21 mouse cellular contexts compared by ENCODE assay signal in genomic region chr3:29862437-29862836, GRCm38 (mm10).
"Had no signal": no experiment of that assay in that cellular context is flagged by ENCODE, and none has a peak within 500 bp of the region (broad histone marks: within the 10 kb centered on the region; RNA-seq: fewer than 3 reads in every experiment).

No protein-coding gene starts in this region.

- H3K9ac ChIP-seq: limb, embryonic 15.5 days; liver, embryonic 13.5 days; liver, embryonic 15.5 days; midbrain, embryonic 12.5 days; neural tube, embryonic 13.5 days; neural tube, embryonic 15.5 days had no signal

- H3K27me3 ChIP-seq: limb, embryonic 15.5 days; liver, embryonic 13.5 days; liver, embryonic 15.5 days; midbrain, embryonic 12.5 days; neural tube, embryonic 13.5 days; neural tube, embryonic 15.5 days had no signal

- H3K36me3 ChIP-seq: limb, embryonic 15.5 days; liver, embryonic 13.5 days; liver, embryonic 15.5 days; midbrain, embryonic 10.5 days; midbrain, embryonic 12.5 days; neural tube, embryonic 13.5 days; neural tube, embryonic 15.5 days had no signal

- H3K4me1 ChIP-seq: limb, embryonic 15.5 days; liver, embryonic 13.5 days; liver, embryonic 15.5 days; midbrain, embryonic 10.5 days; midbrain, embryonic 12.5 days; neural tube, embryonic 13.5 days; neural tube, embryonic 15.5 days had no signal

- ATAC-seq: midbrain, embryonic 16.5 days had no signal

- H3K4me3 ChIP-seq: limb, embryonic 15.5 days; liver, embryonic 13.5 days; liver, embryonic 15.5 days; midbrain, embryonic 10.5 days; midbrain, embryonic 12.5 days; myocyte; neural tube, embryonic 13.5 days; neural tube, embryonic 15.5 days had no signal

- H3K9me3 ChIP-seq: limb, embryonic 15.5 days; liver, embryonic 13.5 days; liver, embryonic 15.5 days; midbrain, embryonic 10.5 days; midbrain, embryonic 12.5 days; neural tube, embryonic 13.5 days; neural tube, embryonic 15.5 days had no signal

- H3K27ac ChIP-seq: limb, embryonic 15.5 days; liver, embryonic 13.5 days; liver, embryonic 15.5 days; midbrain, embryonic 10.5 days; midbrain, embryonic 12.5 days; neural tube, embryonic 13.5 days; neural tube, embryonic 15.5 days had no signal

- DNase-seq: liver, embryonic 13.5 days; lung, adult 2 months; lung, postnatal 10 days; lung, postnatal 4 days; midbrain, embryonic 14.5 days; retina, postnatal 1 day; right cerebral cortex, adult 18-20 months; right cerebral cortex, postnatal 25 days; right cerebral cortex, postnatal 4 days; spleen, adult 18-20 months; thymus, adult 18-20 months; thymus, postnatal 14 days; thymus, postnatal 36 days had no signal

- H3K4me2 ChIP-seq: limb, embryonic 15.5 days; liver, embryonic 13.5 days; liver, embryonic 15.5 days; midbrain, embryonic 12.5 days; neural tube, embryonic 13.5 days; neural tube, embryonic 15.5 days had no signal
